Mouse (Mus musculus): ENCODE results near the gene Afdn.

DNA sequence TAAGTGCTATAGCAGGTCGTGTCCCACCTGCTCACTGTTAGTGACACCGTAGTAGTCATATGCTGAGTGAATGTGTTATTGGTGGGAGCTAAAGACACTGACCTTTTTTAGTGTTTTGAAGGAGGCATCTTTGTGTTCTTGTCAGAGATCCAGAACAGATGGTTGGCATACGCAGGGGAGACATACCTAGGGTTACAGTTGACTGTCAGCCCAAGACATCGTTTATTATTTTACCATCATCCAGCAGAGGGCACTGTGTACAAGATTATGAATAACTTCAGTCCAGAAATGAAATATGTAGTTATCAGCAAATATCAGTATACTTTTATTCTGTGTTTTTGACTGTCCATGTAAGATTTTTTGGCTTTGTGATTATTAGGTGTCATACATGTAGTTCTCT is 75.5 kb downstream of the Afdn start:
- TF ChIP-seq CTCF (IDR thresholded peaks at IDR 0.05; ENCODE audit: borderline replicate concordance, insufficient read depth, low read length) (no peak), POLR2A (IDR thresholded peaks at IDR 0.05; ENCODE audit: low read depth, low read length) (no peak)

Measured in embryonic fibroblast, embryonic 13.5 days (primary cell).